Mouse (Mus musculus): Measurements from ENCODE around the gene 1700123L14Rik.

DNA sequence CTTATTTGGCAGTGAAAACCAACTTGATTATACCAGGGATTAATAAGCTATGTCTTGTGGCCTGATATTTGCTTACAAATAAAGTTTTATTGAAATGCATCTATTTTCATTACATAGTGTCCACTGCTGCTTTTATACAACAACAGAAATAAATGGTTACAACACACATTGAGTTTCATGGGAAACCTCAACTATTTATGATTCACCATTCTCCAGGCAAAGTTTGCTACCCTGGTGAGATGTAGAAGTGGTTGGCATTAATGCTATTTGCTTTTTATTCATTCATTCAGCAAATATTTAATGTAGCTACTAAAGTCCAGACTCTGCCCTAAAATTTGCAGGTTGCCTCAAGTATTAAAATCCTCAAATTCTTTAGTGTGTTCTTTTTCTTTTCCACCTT, 988 bp upstream of the 1700123L14Rik start:
- no peak for TF ChIP-seq CTCF (IDR thresholded peaks at IDR 0.05; ENCODE audit: low read depth, low read length)
- no peak for TF ChIP-seq POLR2A (IDR thresholded peaks at IDR 0.05; ENCODE audit: extremely low read depth, insufficient read depth, low read length)
